Mouse (Mus musculus): Measurements from ENCODE around the gene Zfp965.
"Not testable (repeated sequence)": the region's sequence is repeated elsewhere in the genome, so short reads cannot be mapped to it uniquely, and the experiment has no call there.

Zfp965 gene

DNA sequence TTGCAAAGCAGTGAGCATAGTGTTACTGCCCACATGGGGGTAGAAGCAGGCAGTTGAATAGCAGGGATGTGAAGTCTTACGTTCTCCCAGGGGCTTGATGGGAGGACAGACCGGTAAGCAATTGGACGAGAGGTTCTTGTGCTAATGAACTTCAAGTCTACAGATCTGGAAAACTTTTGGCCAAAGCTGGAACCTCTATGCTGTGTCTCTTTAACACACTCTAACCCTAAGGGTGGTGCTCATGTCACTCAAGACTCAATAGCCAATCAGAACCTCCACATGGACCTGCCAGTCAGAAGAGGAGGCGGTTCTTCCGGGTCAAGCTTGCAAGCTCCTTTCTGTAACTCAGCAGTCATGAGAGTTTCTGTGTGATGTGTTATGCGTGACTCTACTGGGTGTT, at the start of gene Zfp965:
TSS of gene Zfp965 (plus strand) at position 301 of the 400 bp plus-strand sequence.
- not testable (repeated sequence) for DNase-seq (ENCODE audit: low spot score in 2 of 2)

DNA sequence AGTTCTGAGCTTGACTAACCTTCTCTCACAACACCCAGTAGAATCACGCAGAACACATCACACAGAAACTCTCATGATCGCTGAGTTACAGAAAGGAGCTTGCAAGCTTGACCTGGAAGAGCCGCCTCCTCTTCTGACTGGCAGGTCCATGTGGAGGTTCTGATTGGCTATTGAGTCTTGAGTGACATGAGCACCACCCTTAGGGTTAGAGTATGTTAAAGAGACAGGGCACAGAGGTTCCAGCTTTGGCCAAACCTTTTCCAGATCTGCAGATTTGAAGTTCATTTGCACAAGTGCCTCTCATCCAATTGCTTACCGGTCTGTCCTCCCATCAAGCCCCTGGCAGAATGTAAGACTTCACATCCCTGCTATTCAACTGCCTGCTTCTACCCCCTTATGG, 34.1 kb upstream of the Zfp965 start, which contains the start of gene Gm4724:
TSS of gene Gm4724 (minus strand) at position 101 of the 400 bp plus-strand sequence.
- DNase-seq (ENCODE audit: low spot score in 2 of 2), result not testable (repeated sequence)
